Mouse (Mus musculus) midbrain, embryonic 15.5 days (tissue): ENCODE measurements around the gene Slc16a12. TPM values are rescaled to one million over a fixed set of nuclear protein-coding genes. Genes with fewer than 3 reads are reported as not detected.

Experiments
- microRNA-seq: library from miRNA; unstranded; fragments of <30 nt; microRNA quantifications from one replicate; pipeline ENCODE4, GENCODE M21; 2016
- polyA plus RNA-seq: library from polyadenylated mRNA; unstranded; fragments of >200 nt; fragmentation: Nextera tagmentation; extraction: Ambion mirVana; gene quantifications from 2 replicates; pipeline ENCODE4 v1.2.1, GENCODE M21; 2015

Slc16a12 gene
- polyA plus RNA-seq, 1 experiment from 2014 or later = 3.8 TPM

Small RNA genes lying within 50 kb of the gene (microRNA-seq; reads per million reads assigned to microRNA genes)
- not detected for gene Gm27476

Other genes with a start within 250 kb of the Slc16a12 start
- 22.8 and 24.0 TPM in 2 replicates for gene Lipa, start 219.8 kb downstream of the Slc16a12 start, polyA plus RNA-seq
- gene Ifit2, start 196.6 kb downstream of the Slc16a12 start, polyA plus RNA-seq = 6.8 and 7.2 TPM in 2 replicates
- 1.9 and 3.5 TPM in 2 replicates for gene Ifit3, start 163.8 kb downstream of the Slc16a12 start, polyA plus RNA-seq
- 0.97 and 1.0 TPM in 2 replicates for gene Ifit1bl1, start 145.3 kb downstream of the Slc16a12 start, polyA plus RNA-seq
- gene Ifit3b, start 139.3 kb downstream of the Slc16a12 start, polyA plus RNA-seq = 0.26 and 0.37 TPM in 2 replicates
- 0.23 and 0.49 TPM in 2 replicates for gene Ifit1bl2, start 106.5 kb downstream of the Slc16a12 start, polyA plus RNA-seq
- gene Ifit1, start 106.4 kb downstream of the Slc16a12 start, polyA plus RNA-seq = 0.46 and 0.78 TPM in 2 replicates
- gene Pank1, start 132.2 kb upstream of the Slc16a12 start, polyA plus RNA-seq = 8.3 and 8.5 TPM in 2 replicates
- 10.6 and 11.2 TPM in 2 replicates for gene Kif20b, start 175.1 kb upstream of the Slc16a12 start, polyA plus RNA-seq